Mouse (Mus musculus): ENCODE measurements around the gene Cacnb2. TPM values are rescaled to one million over a fixed set of nuclear protein-coding genes. Genes with fewer than 3 reads are reported as not detected.

Gene Cacnb2
- polyA plus RNA-seq, 1 experiment from 2014 or later, result 1.5 TPM

GRCm38 (mm10) chr2:14620891-14621290 is 18.0 kb downstream of the Cacnb2 start:
- Histone ChIP-seq H3K9me3 (ENCODE audit: control insufficient read depth, low read length) (no peaks in the 10 kb centered on the region), H3K36me3 (ENCODE audit: control insufficient read depth, insufficient read depth, low read length) (no peaks in the 10 kb centered on the region), H3K4me2 (replicated peaks; ENCODE audit: low read depth) (no peak overlapping the region), H3K4me1 (replicated peaks; ENCODE audit: control insufficient read depth, insufficient read depth) (no peaks in the 10 kb centered on the region), H3K4me3 (ENCODE audit: low read depth, low read length) (no peak overlapping the region), H3K9ac (ENCODE audit: low read length) (no peak overlapping the region), H3K27ac (replicated peaks) (0 out of 2 replicates have a peak overlapping the region, but pooled peaks have one; percentile 14), H3K27me3 (ENCODE audit: control insufficient read depth, insufficient read depth, low read length) (no peaks in the 10 kb centered on the region)
- peak; percentile 27 for DNase-seq (ENCODE audit: low spot score)
- 35% methylated on average over 4 of the region's 4 CpGs for WGBS
- TF ChIP-seq EP300 (optimal IDR thresholded peaks at IDR 0.05) (no peak), CTCF (IDR thresholded peaks at IDR 0.05; ENCODE audit: low read depth) (no peak)
- ATAC-seq (ENCODE audit: low FRiP score, low TSS enrichment), result peak; percentile 64; the same call in 1 of the 2 replicates

- Histone ChIP-seq H3K9me3 (ENCODE audit: control insufficient read depth, low read length) (no peaks in the 10 kb centered on the region), H3K36me3 (ENCODE audit: control insufficient read depth, insufficient read depth, low read length) (no peaks in the 10 kb centered on the region), H3K27ac (replicated peaks) (no peak overlapping the region), H3K27me3 (ENCODE audit: control insufficient read depth, insufficient read depth, low read length) (no peaks in the 10 kb centered on the region), H3K4me3 (ENCODE audit: low read depth, low read length) (no peak overlapping the region), H3K4me1 (replicated peaks; ENCODE audit: control insufficient read depth, insufficient read depth) (no peaks in the 10 kb centered on the region), H3K4me2 (replicated peaks; ENCODE audit: low read depth) (no peak overlapping the region), H3K9ac (ENCODE audit: low read length) (no peak overlapping the region)
- ATAC-seq (ENCODE audit: low FRiP score, low TSS enrichment) (no peak), DNase-seq (ENCODE audit: low spot score) (no peak)
- WGBS, result 90% methylated on average over 5 of the region's 5 CpGs
- TF ChIP-seq CTCF (IDR thresholded peaks at IDR 0.05; ENCODE audit: low read depth), result no peak
- no peak for TF ChIP-seq EP300 (optimal IDR thresholded peaks at IDR 0.05)
Observed at GRCm38 (mm10) chr2:14623820-14624219, 20.9 kb downstream of the Cacnb2 start.

- 57% methylated on average over 9 of the region's 9 CpGs for WGBS
- H3K27ac ChIP-seq (replicated peaks), result no peak overlapping the region
- no peak for DNase-seq (ENCODE audit: low spot score)
Observed at GRCm38 (mm10) chr2:14629814-14630492, 27.1 kb downstream of the Cacnb2 start.

GRCm38 (mm10) chr2:14631590-14631989 is 28.7 kb downstream of the Cacnb2 start:
- Histone ChIP-seq H3K4me2 (replicated peaks; ENCODE audit: low read depth) (no peak overlapping the region), H3K27me3 (ENCODE audit: control insufficient read depth, insufficient read depth, low read length) (no peaks in the 10 kb centered on the region), H3K27ac (replicated peaks) (no peak overlapping the region), H3K9ac (ENCODE audit: low read length) (no peak overlapping the region), H3K9me3 (ENCODE audit: control insufficient read depth, low read length) (no peaks in the 10 kb centered on the region), H3K4me1 (replicated peaks; ENCODE audit: control insufficient read depth, insufficient read depth) (no peaks in the 10 kb centered on the region), H3K4me3 (ENCODE audit: low read depth, low read length) (no peak overlapping the region), H3K36me3 (ENCODE audit: control insufficient read depth, insufficient read depth, low read length) (no peaks in the 10 kb centered on the region)
- TF ChIP-seq EP300 (optimal IDR thresholded peaks at IDR 0.05) (no peak), CTCF (IDR thresholded peaks at IDR 0.05; ENCODE audit: low read depth) (no peak)
- no peak for ATAC-seq (ENCODE audit: low FRiP score, low TSS enrichment)
- WGBS, result 72% methylated on average over 1 of the region's 1 CpGs
- no peak for DNase-seq (ENCODE audit: low spot score)

More at GRCm38 (mm10) chr2:14629814-14630492, 27.1 kb downstream of the Cacnb2 start:
- H3K9ac ChIP-seq (ENCODE audit: low read length), result no peak overlapping the region
- no peak overlapping the region for H3K4me2 ChIP-seq (replicated peaks; ENCODE audit: low read depth)
- TF ChIP-seq CTCF (IDR thresholded peaks at IDR 0.05; ENCODE audit: low read depth) (no peak), EP300 (optimal IDR thresholded peaks at IDR 0.05) (no peak)
- no peaks in the 10 kb centered on the region for H3K36me3 ChIP-seq (ENCODE audit: control insufficient read depth, insufficient read depth, low read length)
- ATAC-seq (ENCODE audit: low FRiP score, low TSS enrichment), result no peak
- H3K4me1 ChIP-seq (replicated peaks; ENCODE audit: control insufficient read depth, insufficient read depth), result no peaks in the 10 kb centered on the region
- no peaks in the 10 kb centered on the region for H3K9me3 ChIP-seq (ENCODE audit: control insufficient read depth, low read length)
- H3K27me3 ChIP-seq (ENCODE audit: control insufficient read depth, insufficient read depth, low read length), result no peaks in the 10 kb centered on the region
- no peak overlapping the region for H3K4me3 ChIP-seq (ENCODE audit: low read depth, low read length)

GRCm38 (mm10) chr2:14633202-14633601 is 30.3 kb downstream of the Cacnb2 start:
- H3K4me3 ChIP-seq (ENCODE audit: low read depth, low read length), result no peak overlapping the region

GRCm38 (mm10) chr2:14639266-14639665 is 36.4 kb downstream of the Cacnb2 start:
- no peak for ATAC-seq (ENCODE audit: low FRiP score, low TSS enrichment)
- 80% methylated on average over 4 of the region's 4 CpGs for WGBS
- Histone ChIP-seq H3K4me2 (replicated peaks; ENCODE audit: low read depth) (no peak overlapping the region), H3K9ac (ENCODE audit: low read length) (no peak overlapping the region), H3K9me3 (ENCODE audit: control insufficient read depth, low read length) (no peaks in the 10 kb centered on the region), H3K27ac (replicated peaks) (no peak overlapping the region), H3K27me3 (ENCODE audit: control insufficient read depth, insufficient read depth, low read length) (no peaks in the 10 kb centered on the region), H3K4me1 (replicated peaks; ENCODE audit: control insufficient read depth, insufficient read depth) (no peaks in the 10 kb centered on the region; the same call in 1 of the 2 replicates), H3K4me3 (ENCODE audit: low read depth, low read length) (no peak overlapping the region), H3K36me3 (ENCODE audit: control insufficient read depth, insufficient read depth, low read length) (no peaks in the 10 kb centered on the region)
- TF ChIP-seq CTCF (IDR thresholded peaks at IDR 0.05; ENCODE audit: low read depth), result no peak
- TF ChIP-seq EP300 (optimal IDR thresholded peaks at IDR 0.05), result no peak
- DNase-seq (ENCODE audit: low spot score), result no peak

More at GRCm38 (mm10) chr2:14633202-14633601, 30.3 kb downstream of the Cacnb2 start:
- Histone ChIP-seq H3K4me2 (replicated peaks; ENCODE audit: low read depth) (no peak overlapping the region), H3K27ac (replicated peaks) (no peak overlapping the region), H3K36me3 (ENCODE audit: control insufficient read depth, insufficient read depth, low read length) (no peaks in the 10 kb centered on the region), H3K4me1 (replicated peaks; ENCODE audit: control insufficient read depth, insufficient read depth) (no peaks in the 10 kb centered on the region), H3K9ac (ENCODE audit: low read length) (no peak overlapping the region), H3K9me3 (ENCODE audit: control insufficient read depth, low read length) (no peaks in the 10 kb centered on the region), H3K27me3 (ENCODE audit: control insufficient read depth, insufficient read depth, low read length) (no peaks in the 10 kb centered on the region)
- WGBS, result 80% methylated on average over 2 of the region's 2 CpGs
- no peak for DNase-seq (ENCODE audit: low spot score)
- no peak for TF ChIP-seq CTCF (IDR thresholded peaks at IDR 0.05; ENCODE audit: low read depth)
- no peak for TF ChIP-seq EP300 (optimal IDR thresholded peaks at IDR 0.05)
- ATAC-seq (ENCODE audit: low FRiP score, low TSS enrichment), result no peak

Data from stomach, postnatal 0 days (tissue).